Mouse (Mus musculus) intestine, embryonic 14.5 days (tissue): Measurements from ENCODE around the gene Ostm1. TPM values are rescaled to one million over a fixed set of nuclear protein-coding genes. Genes with fewer than 3 reads are reported as not detected.

ENCODE experiments used
- ATAC-seq: fragments of 200-750 bp; cut with Nextera tagmentation; replicated peaks from 2 replicates; pipeline ENCODE4 v1.8.0; 2017; ENCODE audit warnings: low read depth, moderate number of reproducible peaks, moderate TSS enrichment, moderate library complexity; ENCODE audit not compliant: low FRiP score, low TSS enrichment
- DNase-seq: peaks from one replicate; pipeline ENCODE4 v3.0.0-alpha.2; 2018; ENCODE audit warnings: low spot score
- H3K27ac ChIP-seq: fragments of 300-500 bp; sonication (generic); 2 replicates; pipeline ENCODE4 v1.5.1; 2014; ENCODE audit warnings: low read depth, mild to moderate bottlenecking, control low read depth
- H3K27me3 ChIP-seq: fragments of 300-500 bp; sonication (generic); replicated peaks from 2 replicates; pipeline ENCODE4 v1.6.1; 2014; ENCODE audit warnings: low read length, control low read depth; ENCODE audit not compliant: control insufficient read depth, insufficient read depth
- H3K36me3 ChIP-seq: fragments of 300-500 bp; sonication (generic); 2 replicates; pipeline ENCODE4 v1.6.1; 2014; ENCODE audit warnings: low read length, control low read depth; ENCODE audit not compliant: control insufficient read depth, insufficient read depth
- H3K4me1 ChIP-seq: fragments of 300-500 bp; sonication (generic); replicated peaks from 2 replicates; pipeline ENCODE4 v1.6.1; 2014; ENCODE audit warnings: low read length, control low read depth, mixed read lengths; ENCODE audit not compliant: control insufficient read depth, insufficient read depth
- H3K4me2 ChIP-seq: fragments of 300-500 bp; sonication (generic); 2 replicates; pipeline ENCODE4 v1.6.1; 2014; ENCODE audit warnings: low read length
- H3K4me3 ChIP-seq: fragments of 300-500 bp; sonication (generic); 2 replicates; pipeline ENCODE4 v1.5.1; 2014; ENCODE audit warnings: low read depth, low read length, control low read depth, mixed read lengths
- H3K9ac ChIP-seq: fragments of 300-500 bp; sonication (generic); 2 replicates; pipeline ENCODE4 v1.6.1; 2014; ENCODE audit warnings: mild to moderate bottlenecking, low read length
- H3K9me3 ChIP-seq: fragments of 300-500 bp; sonication (generic); 2 replicates; pipeline ENCODE4 v1.6.1; 2016; ENCODE audit warnings: low read length, control low read depth; ENCODE audit not compliant: control insufficient read depth
- WGBS: fragments of 180-500 bp; shearing (Covaris S2); extraction: QIAGEN DNeasy Blood & Tissue Kit; methylation state at CpG from one replicate; pipeline ENCODE4 v1.1.7; 2014; 5-methylcytosine and 5-hydroxymethylcytosine counted together
- polyA plus RNA-seq: library from polyadenylated mRNA; unstranded; fragments of >200 nt; fragmentation: Nextera tagmentation; extraction: Ambion mirVana; gene quantifications from 2 replicates; pipeline ENCODE4 v1.2.1, GENCODE M21; 2014

The Ostm1 gene
- polyA plus RNA-seq, 1 experiment from 2014 or later: 13.0 TPM

- no peak overlapping the region for H3K27ac ChIP-seq
- no peak overlapping the region for H3K4me3 ChIP-seq
- H3K4me1 ChIP-seq: no peaks in the 10 kb centered on the region
- H3K27me3 ChIP-seq: no peaks in the 10 kb centered on the region
- no peak for ATAC-seq
- no peak for DNase-seq
- H3K4me2 ChIP-seq: no peak overlapping the region
- no peak overlapping the region for H3K9ac ChIP-seq
- H3K9me3 ChIP-seq: no peaks in the 10 kb centered on the region
- H3K36me3 ChIP-seq: no peaks in the 10 kb centered on the region
- 78% methylated on average over 2 of the region's 2 CpGs for WGBS
These were observed 109.9 kb downstream of the Ostm1 start for GRCm38 (mm10) chr10:42693482-42693881.

- WGBS: 88% methylated on average over 13 of the region's 13 CpGs
- DNase-seq: no peak
- no peaks in the 10 kb centered on the region for H3K4me1 ChIP-seq
- ATAC-seq: no peak
- H3K27me3 ChIP-seq: no peaks in the 10 kb centered on the region
- no peak overlapping the region for H3K4me2 ChIP-seq
- H3K36me3 ChIP-seq: no peaks in the 10 kb centered on the region
- no peak overlapping the region for H3K27ac ChIP-seq
- H3K4me3 ChIP-seq: no peak overlapping the region
- H3K9ac ChIP-seq: no peak overlapping the region
- H3K9me3 ChIP-seq: no peaks in the 10 kb centered on the region
These were observed 112.7 kb downstream of the Ostm1 start for GRCm38 (mm10) chr10:42696361-42696760.

- Histone ChIP-seq H3K4me3 (no peak overlapping the region), H3K9ac (no peak overlapping the region), H3K4me1 (no peaks in the 10 kb centered on the region), H3K27me3 (no peaks in the 10 kb centered on the region), H3K27ac (no peak overlapping the region), H3K9me3 (no peaks in the 10 kb centered on the region), H3K4me2 (no peak overlapping the region), H3K36me3 (no peaks in the 10 kb centered on the region)
- DNase-seq (peak; percentile 82), ATAC-seq (no peak)
- WGBS: 33% methylated on average over 8 of the region's 8 CpGs
These were observed 113.4 kb downstream of the Ostm1 start for GRCm38 (mm10) chr10:42697007-42697406.

- Histone ChIP-seq H3K27me3 (no peaks in the 10 kb centered on the region), H3K4me2 (no peak overlapping the region), H3K9ac (no peak overlapping the region), H3K36me3 (no peaks in the 10 kb centered on the region), H3K4me3 (no peak overlapping the region), H3K9me3 (no peaks in the 10 kb centered on the region), H3K27ac (peak overlapping the region; percentile 22; the same call in 1 of the 2 replicates), H3K4me1 (no peaks in the 10 kb centered on the region)
- DNase-seq: no peak
- ATAC-seq: no peak
- 70% methylated on average over 9 of the region's 9 CpGs for WGBS
These were observed 114.8 kb downstream of the Ostm1 start for GRCm38 (mm10) chr10:42698375-42698774.

- no peaks in the 10 kb centered on the region for H3K36me3 ChIP-seq
- no peaks in the 10 kb centered on the region for H3K4me1 ChIP-seq
- H3K9ac ChIP-seq: no peak overlapping the region
- no peaks in the 10 kb centered on the region for H3K9me3 ChIP-seq
- peak overlapping the region; percentile 22; the same call in 1 of the 2 replicates for H3K27ac ChIP-seq
- WGBS: 78% methylated on average over 8 of the region's 8 CpGs
- H3K4me2 ChIP-seq: no peak overlapping the region
- H3K4me3 ChIP-seq: no peak overlapping the region
- ATAC-seq (no peak; the same call in 1 of the 2 replicates), DNase-seq (no peak)
- H3K27me3 ChIP-seq: no peaks in the 10 kb centered on the region
These were observed 115.4 kb downstream of the Ostm1 start for GRCm38 (mm10) chr10:42698994-42699393.

- no peak overlapping the region for H3K9ac ChIP-seq
- no peak overlapping the region for H3K27ac ChIP-seq
- ATAC-seq (no peak), DNase-seq (no peak)
- H3K4me1 ChIP-seq: no peaks in the 10 kb centered on the region
- no peaks in the 10 kb centered on the region for H3K36me3 ChIP-seq
- no peak overlapping the region for H3K4me3 ChIP-seq
- no peak overlapping the region for H3K4me2 ChIP-seq
- no peaks in the 10 kb centered on the region for H3K27me3 ChIP-seq
- no peaks in the 10 kb centered on the region for H3K9me3 ChIP-seq
- WGBS: 88% methylated on average over 2 of the region's 2 CpGs
These were observed 118.5 kb downstream of the Ostm1 start for GRCm38 (mm10) chr10:42702111-42702510.

GRCm38 (mm10) chr10:42714676-42715075 lies 131.1 kb downstream of the Ostm1 start:
- Histone ChIP-seq H3K4me2 (peak overlapping the region; percentile 48), H3K4me3 (no peak overlapping the region)

GRCm38 (mm10) chr10:42715366-42716035 lies 131.9 kb downstream of the Ostm1 start:
- DNase-seq: peak; percentile 65
- ATAC-seq: peak; percentile 64; the same call in 1 of the 2 replicates

More at GRCm38 (mm10) chr10:42714676-42715075, 131.1 kb downstream of the Ostm1 start:
- Histone ChIP-seq H3K36me3 (no peaks in the 10 kb centered on the region), H3K27ac (no peak overlapping the region), H3K4me1 (peaks cover 3% of the 10 kb centered on the region; the same call in 1 of the 2 replicates), H3K9me3 (0 out of 2 replicates have a peak, but pooled peaks cover 3% of the 10 kb centered on the region), H3K9ac (no peak overlapping the region), H3K27me3 (no peaks in the 10 kb centered on the region)
- DNase-seq (no peak), ATAC-seq (no peak)
- 16% methylated on average over 9 of the region's 9 CpGs for WGBS

GRCm38 (mm10) chr10:42722116-42722515 lies 138.5 kb downstream of the Ostm1 start:
- no peaks in the 10 kb centered on the region for H3K9me3 ChIP-seq
- 88% methylated on average over 5 of the region's 5 CpGs for WGBS
- H3K27me3 ChIP-seq: no peaks in the 10 kb centered on the region
- no peak overlapping the region for H3K4me2 ChIP-seq
- no peaks in the 10 kb centered on the region for H3K4me1 ChIP-seq
- H3K9ac ChIP-seq: no peak overlapping the region
- peak; percentile 39 for DNase-seq
- no peak for ATAC-seq
- H3K4me3 ChIP-seq: no peak overlapping the region
- H3K36me3 ChIP-seq: no peaks in the 10 kb centered on the region
- no peak overlapping the region for H3K27ac ChIP-seq

More at GRCm38 (mm10) chr10:42715366-42716035, 131.9 kb downstream of the Ostm1 start:
- Histone ChIP-seq H3K9me3 (no peaks in the 10 kb centered on the region), H3K9ac (no peak overlapping the region), H3K4me3 (peak overlapping the region; percentile 15), H3K27ac (0 out of 2 replicates have a peak overlapping the region, but pooled peaks have one; percentile 16), H3K36me3 (no peaks in the 10 kb centered on the region), H3K4me1 (peaks cover 3% of the 10 kb centered on the region; the same call in 1 of the 2 replicates), H3K4me2 (peak overlapping the region; percentile 48), H3K27me3 (no peaks in the 10 kb centered on the region)
- 16% methylated on average over 19 of the region's 19 CpGs for WGBS
